Mouse (Mus musculus) intestine, postnatal 0 days (tissue): ENCODE data around the gene Spata17. TPM values are rescaled to one million over a fixed set of nuclear protein-coding genes. Genes with fewer than 3 reads are reported as not detected.

Source experiments
- ATAC-seq: fragments of 200-750 bp; cut with Nextera tagmentation; 2 replicates; pipeline ENCODE4 v1.8.0; 2017; ENCODE audit warnings: mild to moderate bottlenecking, moderate TSS enrichment, moderate library complexity
- H3K27ac ChIP-seq: fragments of 300-500 bp; sonication (generic); 2 replicates; pipeline ENCODE4 v1.5.1; 2014; ENCODE audit warnings: mild to moderate bottlenecking, low read depth, low read length, moderate library complexity
- H3K27me3 ChIP-seq: fragments of 300-500 bp; sonication (generic); replicated peaks from 2 replicates; pipeline ENCODE4 v1.6.1; 2014; ENCODE audit warnings: low read length, mixed read lengths; ENCODE audit not compliant: control insufficient read depth, insufficient read depth
- H3K36me3 ChIP-seq: fragments of 300-500 bp; sonication (generic); 2 replicates; pipeline ENCODE4 v1.6.1; 2014; ENCODE audit warnings: mild to moderate bottlenecking, moderate library complexity; ENCODE audit not compliant: control insufficient read depth, insufficient read depth
- H3K4me1 ChIP-seq: fragments of 300-500 bp; sonication (generic); replicated peaks from 2 replicates; pipeline ENCODE4 v1.6.1; 2014; ENCODE audit warnings: antibody characterized with exemption, low read length, mixed read lengths; ENCODE audit not compliant: control insufficient read depth, insufficient read depth
- H3K4me2 ChIP-seq: fragments of 300-500 bp; sonication (generic); replicated peaks from 2 replicates; pipeline ENCODE4 v1.6.1; 2014; ENCODE audit warnings: low read depth, mild to moderate bottlenecking, moderate library complexity
- H3K4me3 ChIP-seq: fragments of 300-500 bp; sonication (generic); 2 replicates; pipeline ENCODE4 v1.5.1; 2014; ENCODE audit warnings: low read depth, low read length
- H3K9ac ChIP-seq: fragments of 300-500 bp; sonication (generic); 2 replicates; pipeline ENCODE4 v1.6.1; 2014; ENCODE audit warnings: mild to moderate bottlenecking, low read depth, low read length
- H3K9me3 ChIP-seq: fragments of 300-500 bp; sonication (generic); 2 replicates; pipeline ENCODE4 v1.6.1; 2016; ENCODE audit warnings: mixed run types; ENCODE audit not compliant: control insufficient read depth
- CTCF ChIP-seq: sonication (generic); IDR thresholded peaks from 2 replicates; pipeline ENCODE4 v1.5.1; 2016; ENCODE audit warnings: low read depth, mild to moderate bottlenecking, control low read depth, antibody characterized with exemption, moderate library complexity
- WGBS: fragments of 180-500 bp; shearing (Covaris S2); extraction: QIAGEN DNeasy Blood & Tissue Kit; methylation state at CpG from one replicate; pipeline ENCODE4 v1.1.7; 2014; 5-methylcytosine and 5-hydroxymethylcytosine counted together
- polyA plus RNA-seq: library from polyadenylated mRNA; unstranded; fragments of >200 nt; fragmentation: Nextera tagmentation; extraction: Ambion mirVana; gene quantifications from 2 replicates; pipeline ENCODE4 v1.2.1, GENCODE M21; 2015

The Spata17 gene
- polyA plus RNA-seq, 1 experiment from 2014 or later, result 0.13 TPM

DNA sequence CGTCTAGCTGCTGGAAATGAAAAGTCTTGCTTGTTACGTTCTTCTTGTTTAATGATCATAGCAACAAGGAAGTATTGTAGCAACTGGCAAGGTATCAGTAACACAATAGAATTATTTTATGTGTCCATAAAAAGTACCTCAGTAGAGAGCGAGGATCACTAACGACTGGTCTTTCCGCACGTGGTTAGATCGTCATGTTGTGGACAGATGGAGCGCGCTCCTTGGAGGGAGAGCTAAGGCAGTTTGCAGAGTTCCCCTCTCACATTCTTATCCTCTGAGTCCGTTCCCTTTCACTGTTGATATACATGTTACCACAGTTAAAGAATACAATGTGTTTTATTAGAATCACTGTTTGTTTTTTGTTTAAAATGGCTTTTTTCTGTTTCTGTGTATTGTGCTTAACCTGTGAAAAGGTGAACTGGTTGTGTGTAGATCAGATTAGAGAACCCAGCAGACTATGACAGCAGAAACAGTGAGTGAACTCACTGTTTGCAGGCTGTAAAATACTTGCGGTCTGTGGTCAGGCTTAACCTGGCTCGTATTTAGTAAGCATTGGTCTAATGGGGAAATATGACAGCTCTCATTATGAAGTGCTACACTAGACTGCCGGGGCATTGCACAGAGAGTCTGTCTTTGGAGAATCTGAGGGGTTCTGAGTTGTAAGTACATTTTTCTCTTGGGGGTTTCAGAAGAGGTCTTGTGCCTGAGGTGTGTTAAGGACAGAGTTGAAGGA, 13.3 kb upstream of the Spata17 start:
- Histone ChIP-seq H3K9ac (no peak overlapping the region), H3K9me3 (no peaks in the 10 kb centered on the region), H3K27me3 (no peaks in the 10 kb centered on the region), H3K27ac (peak overlapping the region; percentile 43; the same call in 1 of the 2 replicates), H3K36me3 (peaks cover 12% of the 10 kb centered on the region), H3K4me3 (no peak overlapping the region), H3K4me1 (peaks cover 5% of the 10 kb centered on the region; the same call in 1 of the 2 replicates), H3K4me2 (peak overlapping the region; percentile 35)
- peak; percentile 70 for ATAC-seq
- WGBS, result 42% methylated on average over 13 of the region's 13 CpGs
- TF ChIP-seq CTCF, result no peak

DNA sequence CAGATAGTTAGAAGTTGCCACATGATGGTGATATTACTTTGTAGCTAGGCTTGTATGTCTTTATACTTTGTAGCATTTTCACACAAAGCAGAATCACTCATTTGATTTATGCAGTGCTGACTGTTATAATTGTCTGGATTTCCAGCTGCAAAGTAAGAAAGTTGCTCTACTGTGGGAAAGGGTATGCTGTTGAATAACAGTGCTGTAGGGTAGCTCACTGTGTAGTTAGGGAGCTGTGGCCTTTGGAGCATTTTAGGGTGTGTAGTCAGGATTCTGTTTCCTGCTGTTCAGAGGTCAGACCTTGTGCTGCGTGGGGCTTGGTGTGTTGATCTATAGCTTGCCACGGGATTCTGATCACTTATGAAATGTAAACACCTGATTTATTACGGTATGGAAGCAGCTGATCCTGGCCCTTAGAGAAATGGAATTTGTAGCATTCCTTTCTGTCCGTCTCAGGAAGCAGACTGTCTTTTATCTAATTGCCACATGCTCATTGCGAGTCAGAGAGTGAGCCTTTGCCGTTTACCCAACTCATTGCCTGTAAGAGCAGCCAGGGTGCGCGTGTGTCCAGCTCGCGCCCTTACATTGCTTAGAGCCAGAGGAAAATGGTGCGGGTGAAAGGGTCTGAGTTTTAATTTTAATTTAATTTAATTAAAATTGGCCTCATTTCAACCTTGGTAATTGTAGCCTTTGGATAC, 11.2 kb upstream of the Spata17 start:
- peak; percentile 21; the same call in 1 of the 2 replicates for TF ChIP-seq CTCF
- Histone ChIP-seq H3K4me1 (peaks cover 5% of the 10 kb centered on the region; the same call in 1 of the 2 replicates), H3K36me3 (peaks cover 8% of the 10 kb centered on the region), H3K9ac (no peak overlapping the region), H3K27me3 (no peaks in the 10 kb centered on the region), H3K4me2 (peak overlapping the region; percentile 40), H3K27ac (peak overlapping the region; percentile 67), H3K4me3 (no peak overlapping the region), H3K9me3 (no peaks in the 10 kb centered on the region)
- WGBS, result 31% methylated on average over 11 of the region's 11 CpGs
- peak; percentile 87 for ATAC-seq

DNA sequence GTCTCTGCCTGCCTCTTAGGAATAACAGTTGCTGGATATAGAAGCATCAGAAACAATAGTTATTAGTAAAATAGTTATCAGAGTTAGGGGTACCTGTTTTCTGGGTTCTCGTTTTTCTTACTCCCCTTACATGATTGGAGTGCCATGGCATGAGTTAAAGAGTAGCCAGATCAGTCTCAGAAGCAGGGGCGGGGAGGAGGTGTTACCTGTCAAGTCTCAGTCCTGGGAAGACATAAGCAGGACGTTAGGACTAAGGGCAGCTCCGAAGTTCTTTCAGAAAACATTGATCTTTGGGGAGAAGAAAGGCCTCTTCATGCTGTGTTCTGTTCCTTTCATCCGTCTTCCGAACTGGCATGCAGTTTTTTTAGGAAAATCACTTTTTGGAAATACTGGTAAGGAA, 5.5 kb upstream of the Spata17 start:
- WGBS, result 51% methylated on average over 6 of the region's 6 CpGs
- no peak for TF ChIP-seq CTCF
- no peaks in the 10 kb centered on the region for H3K4me1 ChIP-seq

DNA sequence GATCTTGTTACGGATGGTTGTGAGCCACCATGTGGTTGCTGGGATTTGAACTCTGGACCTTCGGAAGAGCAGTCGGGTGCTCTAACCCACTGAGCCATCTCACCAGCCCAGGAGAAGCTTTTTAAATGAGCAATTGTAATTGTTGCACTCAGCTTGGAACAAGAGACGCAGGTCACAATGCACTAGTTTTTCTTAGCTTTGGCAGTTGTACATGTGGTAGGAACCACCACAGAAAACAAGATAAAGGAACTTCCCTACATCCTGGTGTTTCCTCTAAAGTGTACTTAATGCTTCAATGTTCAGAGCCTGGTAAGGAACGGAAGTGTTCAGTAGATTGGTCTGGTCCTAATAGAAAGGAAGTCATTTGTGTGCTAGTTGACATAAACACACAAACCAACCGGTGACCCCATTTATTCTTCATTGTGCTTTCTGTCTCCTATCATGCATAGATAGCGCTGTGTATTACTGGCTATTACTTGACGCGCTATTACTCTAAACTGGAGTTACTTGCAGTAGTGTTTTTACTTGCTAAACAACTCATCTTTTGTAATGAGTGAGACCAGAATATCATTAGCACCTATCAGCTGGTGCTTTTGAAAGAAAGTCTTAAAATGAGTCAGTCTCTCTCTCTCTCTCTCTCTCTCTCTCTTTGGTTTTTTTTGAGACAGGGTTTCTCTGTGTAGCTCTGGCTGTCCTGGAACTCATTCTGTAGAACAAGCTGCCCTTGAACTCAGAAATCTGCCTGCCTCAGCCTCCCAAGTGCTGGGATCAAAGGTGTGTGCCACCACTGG, 1.6 kb upstream of the Spata17 start:
- no peak for TF ChIP-seq CTCF
- H3K27ac ChIP-seq, result no peak overlapping the region
- 88% methylated on average over 9 of the region's 9 CpGs for WGBS
- ATAC-seq, result no peak
- no peaks in the 10 kb centered on the region for H3K4me1 ChIP-seq
- no peaks in the 10 kb centered on the region for H3K36me3 ChIP-seq
- H3K9me3 ChIP-seq, result no peaks in the 10 kb centered on the region
- H3K9ac ChIP-seq, result no peak overlapping the region
- no peaks in the 10 kb centered on the region for H3K27me3 ChIP-seq
- H3K4me2 ChIP-seq, result no peak overlapping the region
- no peak overlapping the region for H3K4me3 ChIP-seq

More for the DNA sequence above, 5.5 kb upstream of the Spata17 start:
- ATAC-seq, result no peak
- Histone ChIP-seq H3K27ac (no peak overlapping the region), H3K4me2 (peak overlapping the region; percentile 32), H3K4me3 (no peak overlapping the region), H3K36me3 (peaks cover 3% of the 10 kb centered on the region), H3K9ac (no peak overlapping the region), H3K27me3 (no peaks in the 10 kb centered on the region), H3K9me3 (no peaks in the 10 kb centered on the region)

DNA sequence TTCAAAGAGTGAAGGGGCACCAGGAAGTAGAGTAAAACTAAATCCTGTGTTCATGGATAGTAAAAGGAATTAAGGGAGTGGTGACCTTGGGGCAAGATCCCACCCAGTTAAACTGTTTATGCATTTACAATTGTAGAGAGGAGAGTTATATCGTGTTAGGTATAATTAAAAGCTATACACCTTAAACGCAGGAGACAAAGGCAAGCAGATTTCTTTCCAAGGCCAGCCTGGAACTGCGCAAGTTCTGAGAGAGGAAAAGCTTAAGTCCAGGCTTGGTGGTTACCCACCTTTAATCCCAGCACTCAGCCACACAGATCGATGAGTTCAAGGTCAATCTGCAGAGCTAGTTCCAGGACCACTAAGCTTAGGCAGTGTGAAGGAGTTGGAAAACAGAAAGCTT, 4.5 kb downstream of the Spata17 start:
- H3K4me1 ChIP-seq, result no peaks in the 10 kb centered on the region
- H3K4me2 ChIP-seq, result no peak overlapping the region
- no peaks in the 10 kb centered on the region for H3K9me3 ChIP-seq
- ATAC-seq, result peak; percentile 42; the same call in 1 of the 2 replicates
- no peak for TF ChIP-seq CTCF
- H3K36me3 ChIP-seq, result no peaks in the 10 kb centered on the region
- no peak overlapping the region for H3K27ac ChIP-seq
- H3K4me3 ChIP-seq, result no peak overlapping the region
- no peak overlapping the region for H3K9ac ChIP-seq
- WGBS, result 47% methylated on average over 4 of the region's 4 CpGs
- H3K27me3 ChIP-seq, result no peaks in the 10 kb centered on the region

DNA sequence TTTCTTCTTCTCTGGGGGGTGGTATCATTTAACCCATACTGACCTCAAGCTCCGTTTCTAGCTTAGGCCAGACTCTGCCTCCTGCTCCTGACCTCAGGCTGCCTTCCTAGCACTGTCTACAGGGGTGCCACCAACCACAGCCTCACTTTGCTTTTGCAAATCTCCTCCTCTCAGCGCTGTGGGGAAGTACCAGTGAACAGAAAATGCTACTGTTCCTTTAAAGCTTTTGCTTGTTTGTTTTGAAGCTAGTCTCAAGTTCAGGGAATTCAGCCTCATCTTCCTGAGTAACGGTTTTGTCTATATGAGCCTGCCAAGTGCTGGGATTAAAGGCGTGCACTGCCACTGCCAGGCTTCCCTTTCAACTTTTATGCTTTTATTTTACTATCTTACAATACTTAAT, 5.8 kb downstream of the Spata17 start:
- 60% methylated on average over 4 of the region's 4 CpGs for WGBS
- ATAC-seq, result no peak
- no peaks in the 10 kb centered on the region for H3K27me3 ChIP-seq

More for the DNA sequence above, 5.8 kb downstream of the Spata17 start:
- Histone ChIP-seq H3K9ac (no peak overlapping the region), H3K36me3 (no peaks in the 10 kb centered on the region), H3K27ac (no peak overlapping the region), H3K4me2 (no peak overlapping the region), H3K9me3 (no peaks in the 10 kb centered on the region), H3K4me1 (no peaks in the 10 kb centered on the region), H3K4me3 (no peak overlapping the region)
- no peak for TF ChIP-seq CTCF
